Mouse (Mus musculus) midbrain, embryonic 11.5 days (tissue): ENCODE results near the gene Gm10638. TPM values are rescaled to one million over a fixed set of nuclear protein-coding genes. Genes with fewer than 3 reads are reported as not detected.

Source experiments
- ATAC-seq: fragments of 200-750 bp; cut with Nextera tagmentation; 2 replicates; pipeline ENCODE4 v1.8.0; 2017; ENCODE audit warnings: moderate TSS enrichment, moderate library complexity; ENCODE audit not compliant: low FRiP score
- DNase-seq: peaks from one replicate; pipeline ENCODE4 v3.0.0; 2015; ENCODE audit warnings: low spot score; ENCODE audit errors: missing footprints
- H3K27ac ChIP-seq: fragments of 300-500 bp; sonication (generic); 2 replicates; pipeline ENCODE4 v1.5.1; 2014; ENCODE audit warnings: low read depth, low read length
- H3K27me3 ChIP-seq: fragments of 300-500 bp; sonication (generic); 2 replicates; pipeline ENCODE4 v1.6.1; 2014; ENCODE audit warnings: mild to moderate bottlenecking, low read length, moderate library complexity, mixed read lengths; ENCODE audit not compliant: control insufficient read depth, insufficient read depth
- H3K36me3 ChIP-seq: fragments of 300-500 bp; sonication (generic); 2 replicates; pipeline ENCODE4 v1.6.1; 2014; ENCODE audit warnings: mild to moderate bottlenecking, low read length, moderate library complexity, mixed read lengths; ENCODE audit not compliant: control insufficient read depth, insufficient read depth
- H3K4me1 ChIP-seq: fragments of 300-500 bp; sonication (generic); 2 replicates; pipeline ENCODE4 v1.6.1; 2014; ENCODE audit warnings: low read length; ENCODE audit not compliant: control insufficient read depth, insufficient read depth
- H3K4me2 ChIP-seq: fragments of 300-500 bp; sonication (generic); 2 replicates; pipeline ENCODE4 v1.6.1; 2014; ENCODE audit warnings: mild to moderate bottlenecking, moderate library complexity
- H3K4me3 ChIP-seq: fragments of 300-500 bp; sonication (generic); 2 replicates; pipeline ENCODE4 v1.5.1; 2014; ENCODE audit warnings: low read depth, low read length
- H3K9ac ChIP-seq: fragments of 300-500 bp; sonication (generic); 2 replicates; pipeline ENCODE4 v1.6.1; 2014; ENCODE audit warnings: low read length
- H3K9me3 ChIP-seq: fragments of 300-500 bp; sonication (generic); 2 replicates; pipeline ENCODE4 v1.6.1; 2016; ENCODE audit warnings: low read length; ENCODE audit not compliant: control insufficient read depth
- WGBS: fragments of 180-500 bp; shearing (Covaris S2); extraction: QIAGEN DNeasy Blood & Tissue Kit; methylation state at CpG from one replicate; pipeline ENCODE4 v1.1.7; 2014; 5-methylcytosine and 5-hydroxymethylcytosine counted together
- polyA plus RNA-seq: library from polyadenylated mRNA; unstranded; fragments of >200 nt; fragmentation: Nextera tagmentation; extraction: Ambion mirVana; gene quantifications from 2 replicates; pipeline ENCODE4 v1.2.1, GENCODE M21; 2014

The Gm10638 gene
- polyA plus RNA-seq, 1 experiment from 2014 or later: 6.1 TPM

GRCm38 (mm10) chr8:86730860-86731259, 14.6 kb upstream of the Gm10638 start:
- Histone ChIP-seq H3K4me2 (no peak overlapping the region), H3K9ac (no peak overlapping the region), H3K27me3 (no peaks in the 10 kb centered on the region), H3K4me1 (peaks cover 7% of the 10 kb centered on the region), H3K27ac (no peak overlapping the region), H3K36me3 (no peaks in the 10 kb centered on the region), H3K9me3 (no peaks in the 10 kb centered on the region), H3K4me3 (no peak overlapping the region)
- WGBS: 96% methylated on average over 1 of the region's 1 CpGs
- DNase-seq (no peak), ATAC-seq (no peak)

GRCm38 (mm10) chr8:86734171-86734570, 11.3 kb upstream of the Gm10638 start:
- no peak overlapping the region for H3K27ac ChIP-seq
- H3K9me3 ChIP-seq: no peaks in the 10 kb centered on the region
- H3K4me1 ChIP-seq: peaks cover 7% of the 10 kb centered on the region; the same call in 1 of the 2 replicates
- no peaks in the 10 kb centered on the region for H3K36me3 ChIP-seq
- no peak overlapping the region for H3K4me2 ChIP-seq
- ATAC-seq (no peak), DNase-seq (no peak)
- H3K27me3 ChIP-seq: no peaks in the 10 kb centered on the region
- H3K9ac ChIP-seq: no peak overlapping the region
- H3K4me3 ChIP-seq: no peak overlapping the region
- WGBS: 84% methylated on average over 4 of the region's 4 CpGs

GRCm38 (mm10) chr8:86734954-86735353, 10.5 kb upstream of the Gm10638 start:
- H3K4me3 ChIP-seq: no peak overlapping the region
- no peak overlapping the region for H3K4me2 ChIP-seq
- ATAC-seq (no peak), DNase-seq (no peak)
- 76% methylated on average over 1 of the region's 1 CpGs for WGBS
- no peaks in the 10 kb centered on the region for H3K36me3 ChIP-seq
- no peaks in the 10 kb centered on the region for H3K27me3 ChIP-seq
- H3K9ac ChIP-seq: no peak overlapping the region
- peaks cover 7% of the 10 kb centered on the region; the same call in 1 of the 2 replicates for H3K4me1 ChIP-seq
- no peak overlapping the region for H3K27ac ChIP-seq
- no peaks in the 10 kb centered on the region for H3K9me3 ChIP-seq

GRCm38 (mm10) chr8:86735446-86736111, 9.9 kb upstream of the Gm10638 start:
- H3K36me3 ChIP-seq: no peaks in the 10 kb centered on the region
- no peaks in the 10 kb centered on the region for H3K27me3 ChIP-seq
- H3K9ac ChIP-seq: no peak overlapping the region
- no peak overlapping the region for H3K4me2 ChIP-seq
- ATAC-seq (no peak), DNase-seq (no peak)
- no peaks in the 10 kb centered on the region for H3K9me3 ChIP-seq
- H3K4me3 ChIP-seq: no peak overlapping the region
- H3K27ac ChIP-seq: no peak overlapping the region
- WGBS: 67% methylated on average over 3 of the region's 3 CpGs
- peaks cover 7% of the 10 kb centered on the region; the same call in 1 of the 2 replicates for H3K4me1 ChIP-seq

GRCm38 (mm10) chr8:86740899-86741298, 4.6 kb upstream of the Gm10638 start:
- no peak overlapping the region for H3K4me3 ChIP-seq

GRCm38 (mm10) chr8:86741627-86742026, 3.9 kb upstream of the Gm10638 start:
- peaks cover 12% of the 10 kb centered on the region for H3K4me1 ChIP-seq
- ATAC-seq (no peak), DNase-seq (no peak)
- no peaks in the 10 kb centered on the region for H3K27me3 ChIP-seq
- H3K9me3 ChIP-seq: no peaks in the 10 kb centered on the region
- H3K27ac ChIP-seq: no peak overlapping the region
- H3K36me3 ChIP-seq: no peaks in the 10 kb centered on the region
- H3K4me2 ChIP-seq: no peak overlapping the region
- H3K9ac ChIP-seq: no peak overlapping the region
- H3K4me3 ChIP-seq: no peak overlapping the region

More at GRCm38 (mm10) chr8:86740899-86741298, 4.6 kb upstream of the Gm10638 start:
- Histone ChIP-seq H3K36me3 (no peaks in the 10 kb centered on the region), H3K27ac (no peak overlapping the region), H3K9me3 (no peaks in the 10 kb centered on the region), H3K4me1 (peaks cover 11% of the 10 kb centered on the region), H3K27me3 (no peaks in the 10 kb centered on the region), H3K4me2 (no peak overlapping the region), H3K9ac (no peak overlapping the region)
- DNase-seq (no peak), ATAC-seq (no peak)

- DNase-seq (peak; percentile 76), ATAC-seq (no peak)
- no peak overlapping the region for H3K4me2 ChIP-seq
- no peaks in the 10 kb centered on the region for H3K36me3 ChIP-seq
- H3K4me1 ChIP-seq: peaks cover 17% of the 10 kb centered on the region
- no peaks in the 10 kb centered on the region for H3K9me3 ChIP-seq
- H3K9ac ChIP-seq: no peak overlapping the region
- no peaks in the 10 kb centered on the region for H3K27me3 ChIP-seq
- no peak overlapping the region for H3K4me3 ChIP-seq
- WGBS: 86% methylated on average over 7 of the region's 7 CpGs
- H3K27ac ChIP-seq: no peak overlapping the region
Observed at GRCm38 (mm10) chr8:86742605-86743345, 2.7 kb upstream of the Gm10638 start.

GRCm38 (mm10) chr8:86744313-86745220, 932 bp upstream of the Gm10638 start:
- H3K9ac ChIP-seq: peak overlapping the region; percentile 99
- H3K4me1 ChIP-seq: peaks cover 17% of the 10 kb centered on the region
- ATAC-seq (no peak), DNase-seq (no peak)
- H3K27me3 ChIP-seq: no peaks in the 10 kb centered on the region
- peak overlapping the region; percentile 95 for H3K27ac ChIP-seq
- WGBS: 5% methylated on average over 18 of the region's 18 CpGs
- H3K4me3 ChIP-seq: peak overlapping the region; percentile 94
- no peaks in the 10 kb centered on the region for H3K9me3 ChIP-seq
- peak overlapping the region; percentile 73 for H3K4me2 ChIP-seq
- H3K36me3 ChIP-seq: no peaks in the 10 kb centered on the region
